Mouse (Mus musculus) left cerebral cortex, adult 18-20 months (tissue): Measurements from ENCODE around the gene Lcn8. TPM values are rescaled to one million over a fixed set of nuclear protein-coding genes. Genes with fewer than 3 reads are reported as not detected.
A peak's percentile ranks its signal among the peaks of the same experiment; 100 is the strongest.
"Not testable (repeated sequence)": the region's sequence is repeated elsewhere in the genome, so short reads cannot be mapped to it uniquely, and the experiment has no call there.

Source experiments
- DNase-seq, 2 experiments: peaks; one replicate each; pipeline ENCODE4 v3.0.0; 2021 to 2022; ENCODE audit warnings: low spot score in 2 of 2, mixed read lengths in 1 of 2
- total RNA-seq, 2 experiments: library from RNA; stranded (reverse); gene quantifications; 2 replicates each; pipeline ENCODE4 v1.2.3; 2021

Lcn8 gene
- total RNA-seq, 2 experiments from 2014 or later: not detected

- no peak for DNase-seq
Measured at GRCm38 (mm10) chr2:25664125-25664524, 11.2 kb downstream of the Lcn8 start.

DNA sequence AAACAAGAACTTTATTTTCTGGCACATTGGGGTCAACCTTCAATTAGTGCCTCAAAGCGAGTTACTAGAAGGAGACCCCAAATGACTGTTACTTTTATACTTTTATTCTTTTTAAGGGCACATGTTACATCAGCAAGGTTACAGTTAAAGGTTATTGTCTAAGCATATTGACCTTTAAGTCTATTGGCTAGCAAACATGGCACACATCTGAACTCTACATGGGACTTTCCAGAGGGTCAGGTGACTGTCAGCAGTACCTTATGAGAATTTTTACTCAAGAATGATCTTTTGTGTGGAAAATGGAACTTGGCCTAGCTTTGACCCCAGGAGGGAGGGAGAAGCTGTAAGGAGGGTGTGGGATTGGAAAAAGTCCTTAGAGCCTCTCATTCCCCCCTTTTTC lies 13.6 kb downstream of the Lcn8 start:
- DNase-seq: no peak

DNA sequence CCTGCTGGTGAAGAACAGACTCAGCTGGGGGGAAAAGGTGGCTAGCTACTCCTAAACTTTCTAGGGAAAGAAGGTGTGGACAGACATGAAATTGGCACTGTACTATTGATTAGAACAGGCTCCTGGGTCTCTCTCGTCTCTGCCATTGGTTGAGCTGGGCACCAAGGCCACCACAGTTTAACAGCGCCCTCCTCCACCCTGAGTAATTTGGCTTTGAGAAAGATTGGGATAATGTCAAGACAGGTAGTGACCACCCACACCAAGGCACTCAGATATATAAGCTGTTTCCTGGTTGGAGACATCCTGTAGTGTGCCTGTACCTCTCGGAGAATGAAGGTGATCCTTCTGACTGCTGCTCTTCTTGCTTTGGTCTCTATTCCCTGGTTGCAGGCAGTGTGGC lies 23.6 kb downstream of the Lcn8 start, which contains the start of gene Lcn6:
Gene Lcn6 (plus strand): TSS at position 301 of the 400 bp plus-strand sequence.
- no peak for DNase-seq

DNA sequence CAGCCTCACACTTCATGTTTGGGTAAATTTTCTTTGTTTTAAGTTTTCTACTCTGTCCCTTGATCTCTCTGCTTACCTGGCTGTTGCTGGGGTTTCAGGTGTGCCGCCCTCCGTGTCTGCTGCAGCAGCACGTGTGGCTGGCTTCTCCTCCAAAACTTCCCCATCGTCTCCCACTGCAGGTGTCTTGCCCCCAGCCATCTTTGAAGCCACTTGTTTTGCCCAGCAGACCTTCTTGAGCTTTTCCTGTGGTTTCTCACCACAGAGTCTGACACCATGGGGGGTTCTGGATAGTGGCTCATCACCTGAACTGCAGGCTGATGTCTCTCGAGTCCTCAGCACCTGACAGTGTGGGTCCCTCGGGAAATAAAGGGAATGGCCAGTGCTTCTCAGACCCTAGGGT lies 26.6 kb downstream of the Lcn8 start:
- DNase-seq: no peak

GRCm38 (mm10) chr2:25682426-25682825 lies 29.5 kb downstream of the Lcn8 start, which contains the start of gene Lcn10:
Lcn10 (plus strand) TSS chr2:25682726.
- no peak for DNase-seq

DNA sequence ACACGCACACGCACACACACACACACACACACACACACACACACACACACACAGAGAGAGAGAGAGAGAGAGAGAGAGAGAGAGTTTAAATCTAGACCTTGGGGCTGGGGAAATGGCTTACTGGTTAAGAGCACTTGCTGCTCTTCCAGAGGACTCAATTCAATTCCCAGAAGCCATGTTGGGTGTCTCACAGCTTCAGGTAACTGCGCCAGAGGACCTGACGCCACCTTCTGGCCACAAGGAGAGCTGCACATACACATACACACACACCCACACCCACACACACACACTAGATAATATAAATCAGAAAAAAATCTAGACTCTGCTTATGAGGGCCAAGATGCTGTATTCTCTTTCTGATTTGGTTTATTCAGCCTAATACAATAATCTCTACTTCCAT lies 34.0 kb downstream of the Lcn8 start:
- DNase-seq: no peak

DNA sequence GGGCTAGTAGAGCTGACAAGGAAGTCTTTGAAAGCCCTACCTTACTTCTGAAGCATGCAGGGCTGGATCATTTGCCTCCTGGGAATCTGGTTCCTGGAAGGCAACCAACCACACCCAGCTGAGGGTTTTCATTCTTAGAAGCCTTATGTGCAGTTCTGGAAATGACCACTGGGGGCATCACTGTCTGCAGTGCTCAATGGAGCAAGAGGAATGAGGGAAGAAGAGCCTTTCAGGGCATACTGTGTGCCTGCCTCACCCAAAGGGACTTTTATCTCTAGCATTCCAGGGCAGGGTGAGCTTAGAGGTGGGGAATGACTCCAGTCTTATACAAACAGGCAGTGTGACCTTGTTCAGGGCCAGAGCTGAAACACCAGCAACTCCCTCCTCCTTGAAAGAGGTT lies 41.7 kb downstream of the Lcn8 start:
- DNase-seq: peak; percentile 45 to 79

DNA sequence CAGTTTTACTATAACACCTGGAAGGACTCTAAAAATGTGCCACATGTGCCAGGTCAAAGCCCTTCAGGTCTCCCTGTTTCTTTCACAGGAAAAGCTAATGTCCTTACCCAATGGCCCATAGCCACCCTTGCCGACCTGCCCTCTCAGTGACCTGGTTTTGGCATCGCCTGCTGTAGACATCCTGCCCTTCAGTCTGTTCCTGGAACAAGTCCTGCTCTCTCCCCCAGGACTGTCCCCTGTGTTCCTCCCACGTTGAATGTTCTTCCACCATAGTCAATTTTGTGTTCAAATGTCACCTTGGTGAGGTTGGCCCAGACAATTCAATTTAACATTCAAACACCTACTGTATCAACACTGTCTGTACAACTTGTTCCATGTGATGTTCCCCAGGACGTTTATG lies 44.0 kb downstream of the Lcn8 start:
- DNase-seq: no peak

DNA sequence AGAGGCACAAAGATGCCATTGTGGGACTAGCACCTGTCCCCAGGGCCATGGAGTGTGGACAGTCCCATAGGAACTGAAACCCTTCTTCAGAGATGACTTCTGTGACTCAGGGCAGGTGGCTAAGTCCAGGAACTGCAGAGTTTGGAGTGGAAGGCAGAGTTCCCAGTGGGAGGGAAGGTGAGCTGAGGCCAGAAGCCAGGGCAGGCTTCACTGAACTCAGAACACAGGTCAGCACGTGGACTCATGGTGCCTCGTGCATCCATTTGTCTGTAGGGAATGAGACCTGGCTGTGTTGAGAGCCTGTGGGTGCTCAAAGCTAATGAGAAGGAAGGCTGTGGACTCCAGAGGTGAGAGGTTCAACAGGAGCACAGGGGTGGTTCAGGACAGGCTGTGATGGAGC lies 45.8 kb downstream of the Lcn8 start:
- DNase-seq: no peak

GRCm38 (mm10) chr2:25699743-25700142 lies 46.8 kb downstream of the Lcn8 start, which contains the start of gene Obp2a:
Obp2a (plus strand) TSS chr2:25700043.
- not testable (repeated sequence) for DNase-seq

DNA sequence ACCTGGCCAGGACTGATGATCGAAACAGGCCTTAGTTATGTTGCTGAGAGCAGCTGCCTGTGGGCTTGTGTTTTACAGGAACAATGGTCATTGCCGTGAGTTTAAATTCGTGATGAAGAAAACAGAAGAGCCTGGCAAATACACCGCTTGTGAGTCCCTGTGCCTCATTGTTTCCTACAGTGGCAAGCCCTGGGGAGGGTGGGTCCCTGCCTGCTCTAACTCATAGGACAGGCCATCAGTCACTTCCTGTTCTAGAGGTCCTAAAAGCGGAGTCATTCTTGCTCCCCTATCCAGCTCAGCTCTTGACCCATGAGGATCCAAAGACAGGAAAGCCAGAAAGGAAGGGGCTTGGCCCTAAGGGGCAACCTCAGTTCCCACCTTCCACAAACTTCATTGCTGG lies 48.1 kb downstream of the Lcn8 start:
- DNase-seq: no peak

GRCm38 (mm10) chr2:25703706-25704105 lies 50.8 kb downstream of the Lcn8 start:
- DNase-seq: no peak

Other genes starting within 250 kb of the Lcn8 start
- under 1 TPM; 0.21 to 0.56 TPM for gene Fut7, start 229.9 kb upstream of the Lcn8 start, total RNA-seq
- 100 to 1,000 TPM; 155 to 165 TPM for gene Abca2, start 224.4 kb upstream of the Lcn8 start, total RNA-seq
- gene Clic3, start 196.3 kb upstream of the Lcn8 start, total RNA-seq: 1 to 10 TPM in 1 of 2 experiments, not detected in 1; 1.5 TPM
- 10 to 100 TPM; 64.5 to 69.1 TPM for gene Paxx, start 192.0 kb upstream of the Lcn8 start, total RNA-seq
- gene Ptgds, start 183.1 kb upstream of the Lcn8 start, total RNA-seq: 1,000 to 10,000 TPM; 2,769 to 3,095 TPM
- not detected for gene Lcn12, start 159.2 kb upstream of the Lcn8 start, total RNA-seq
- 100 to 1,000 TPM; 105 to 114 TPM for gene Fbxw5, start 152.4 kb upstream of the Lcn8 start, total RNA-seq
- gene C8g, start 151.4 kb upstream of the Lcn8 start, total RNA-seq: under 1 TPM; 0.52 to 0.74 TPM
- gene Traf2, start 106.2 kb upstream of the Lcn8 start, total RNA-seq: 10 to 100 TPM; 11.6 to 11.9 TPM
- gene Edf1, start 95.3 kb upstream of the Lcn8 start, total RNA-seq: 100 to 1,000 TPM; 199 to 203 TPM
- gene Mamdc4, start 78.3 kb upstream of the Lcn8 start, total RNA-seq: 1 to 10 TPM; 1.1 to 1.3 TPM
- 10 to 100 TPM; 60.3 to 63.0 TPM for gene Phpt1, start 77.9 kb upstream of the Lcn8 start, total RNA-seq
- 10 to 100 TPM; 85.6 to 86.3 TPM for gene Ajm1, start 71.4 kb upstream of the Lcn8 start, total RNA-seq
- 100 to 1,000 TPM; 146 to 150 TPM for gene Rabl6, start 44.6 kb upstream of the Lcn8 start, total RNA-seq
- gene Ccdc183, start 35.4 kb upstream of the Lcn8 start, total RNA-seq: not detected
- 10 to 100 TPM; 21.7 to 23.1 TPM for gene Tmem141, start 31.1 kb upstream of the Lcn8 start, total RNA-seq
- under 1 TPM; 0.66 to 0.79 TPM for gene Fcna, start 25.1 kb upstream of the Lcn8 start, total RNA-seq
- not detected for gene Lcn5, start 4.8 kb downstream of the Lcn8 start, total RNA-seq
- not detected for gene Lcn6, start 23.7 kb downstream of the Lcn8 start, total RNA-seq
- not detected for gene Lcn10, start 29.6 kb downstream of the Lcn8 start, total RNA-seq
- not detected for gene Obp2a, start 46.9 kb downstream of the Lcn8 start, total RNA-seq
- 10 to 100 TPM; 89.7 to 94.0 TPM for gene Bmyc, start 53.6 kb downstream of the Lcn8 start, total RNA-seq
- not detected for gene Obp2b, start 83.9 kb downstream of the Lcn8 start, total RNA-seq
- gene Lcn3, start 112.4 kb downstream of the Lcn8 start, total RNA-seq: not detected
- not detected for gene Lcn11, start 123.9 kb downstream of the Lcn8 start, total RNA-seq
- gene Gm13539, start 129.1 kb downstream of the Lcn8 start, total RNA-seq: not detected
- gene Glt6d1, start 162.7 kb downstream of the Lcn8 start, total RNA-seq: not detected
- not detected for gene Lcn9, start 170.0 kb downstream of the Lcn8 start, total RNA-seq
- gene Sohlh1, start 194.1 kb downstream of the Lcn8 start, total RNA-seq: not detected
- gene Kcnt1, start 210.6 kb downstream of the Lcn8 start, total RNA-seq: 100 to 1,000 TPM; 118 to 130 TPM